Mouse (Mus musculus): ENCODE data around the gene Ak8.

Gene Ak8

DNA sequence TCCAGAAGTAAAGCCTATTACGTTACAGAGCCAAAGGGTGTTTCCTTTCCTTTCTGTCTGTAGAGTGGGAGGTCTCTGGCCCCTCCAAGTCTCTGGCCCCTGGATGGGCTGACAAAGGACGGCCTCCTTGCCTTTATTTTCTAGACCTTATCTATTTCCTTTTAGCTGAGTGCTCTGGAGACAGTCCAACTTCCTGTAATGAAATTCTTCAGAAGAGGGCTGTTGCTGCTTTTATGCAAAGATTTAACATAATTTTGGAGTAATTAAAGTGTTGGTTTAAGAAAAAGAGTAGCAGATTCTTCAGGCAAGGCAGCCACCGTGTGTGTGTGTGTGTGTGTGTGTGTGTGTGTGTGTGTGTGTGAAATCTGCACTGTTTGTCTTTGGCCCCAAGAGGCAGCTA is 98.4 kb downstream of the Ak8 start:
- peak; percentile 17 for DNase-seq

DNA sequence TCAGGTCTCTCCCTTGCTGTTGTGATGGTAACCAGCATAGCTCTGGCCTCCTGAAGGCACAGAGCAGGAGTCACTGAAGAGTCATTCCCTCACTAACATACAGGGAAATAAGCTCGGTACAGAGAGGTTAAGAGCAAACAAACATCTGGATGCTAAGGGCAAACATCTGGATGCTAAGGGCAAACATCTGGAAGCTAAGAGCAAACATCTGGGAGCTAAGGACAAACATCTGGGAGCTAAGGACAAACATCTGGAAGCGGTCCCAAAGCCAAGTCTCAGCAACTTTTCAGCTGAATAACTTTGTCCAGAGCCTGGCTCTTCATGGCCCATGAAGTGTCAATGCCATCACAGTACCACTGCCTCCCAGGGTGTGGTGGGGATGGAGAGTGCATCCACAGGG is 99.6 kb downstream of the Ak8 start:
- DNase-seq = no peak

DNA sequence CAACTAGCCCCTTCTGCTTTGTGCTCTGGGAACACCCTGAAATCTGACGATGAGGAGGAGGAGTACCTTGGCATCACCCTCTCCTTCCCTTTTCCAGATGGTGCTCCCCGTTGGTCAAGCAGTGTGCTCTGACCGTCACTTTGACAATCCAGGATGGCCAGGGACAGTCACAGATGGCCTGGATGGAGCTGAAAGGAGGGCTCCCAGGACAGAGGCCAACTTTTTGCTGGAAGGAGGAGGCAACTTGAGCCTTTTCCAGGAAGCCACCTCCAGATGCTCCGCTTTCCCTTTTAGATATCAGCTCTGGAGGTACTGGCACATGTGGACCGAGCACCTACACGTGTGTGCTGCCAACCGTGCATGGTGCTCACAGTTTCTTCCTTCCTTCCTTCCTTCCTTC is 103.4 kb downstream of the Ak8 start:
- DNase-seq = no peak

DNA sequence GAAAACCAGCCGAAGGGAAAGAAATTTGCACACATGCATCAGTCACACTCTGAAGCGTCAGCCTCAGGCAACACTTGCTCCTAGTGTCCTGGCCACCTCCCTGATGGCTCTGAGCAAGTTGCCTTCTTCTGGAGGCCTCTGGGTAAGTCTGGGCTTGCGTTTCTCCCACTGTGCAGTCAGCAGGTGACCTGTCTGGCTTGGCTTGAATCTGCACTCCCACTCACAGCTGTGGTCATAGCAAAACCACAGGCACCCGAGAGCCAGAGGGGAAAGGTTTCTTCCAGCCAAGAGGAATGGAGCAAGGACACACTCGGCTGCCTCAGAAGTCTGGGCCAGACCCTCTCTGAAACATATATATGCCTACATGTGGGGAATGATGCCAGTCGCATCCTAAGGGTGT is 108.9 kb downstream of the Ak8 start:
- no peak for DNase-seq

DNA sequence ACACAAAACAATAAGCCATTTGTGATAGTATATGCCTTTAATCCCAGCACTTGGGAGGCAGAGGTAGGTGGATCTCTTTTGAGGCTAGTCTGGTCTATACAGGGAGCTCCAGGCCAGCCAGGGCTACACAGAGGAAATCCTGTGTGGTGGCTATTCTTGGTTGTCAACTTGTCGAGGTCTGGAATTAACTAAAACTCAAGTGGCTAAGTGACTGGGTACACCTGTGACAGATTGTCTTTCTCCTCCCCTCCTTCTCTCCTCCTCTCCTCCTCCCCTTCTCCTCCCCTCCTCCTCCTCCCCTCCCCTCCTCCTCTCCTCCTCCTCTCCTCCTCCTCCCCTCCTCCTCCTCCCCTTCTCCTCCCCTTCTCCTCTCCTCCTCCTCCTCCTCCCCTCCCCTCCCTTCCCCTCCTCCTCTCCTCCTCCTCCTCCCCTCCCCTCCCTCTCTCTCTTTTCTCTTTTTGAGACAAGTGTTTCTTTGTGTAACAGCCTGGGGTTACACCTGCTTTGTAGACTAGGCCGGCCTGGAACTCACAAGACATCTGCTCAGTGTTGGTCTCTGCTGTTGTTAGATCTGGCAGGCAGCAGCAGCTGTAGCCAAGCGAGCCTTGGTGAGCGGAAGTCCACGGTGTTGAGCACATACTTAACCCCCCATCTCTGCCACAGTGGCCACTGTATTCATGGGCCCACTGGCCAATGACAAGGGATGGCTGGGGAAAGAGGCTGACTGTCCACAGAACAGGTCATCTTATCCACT is 110.5 kb downstream of the Ak8 start:
- DNase-seq = no peak

DNA sequence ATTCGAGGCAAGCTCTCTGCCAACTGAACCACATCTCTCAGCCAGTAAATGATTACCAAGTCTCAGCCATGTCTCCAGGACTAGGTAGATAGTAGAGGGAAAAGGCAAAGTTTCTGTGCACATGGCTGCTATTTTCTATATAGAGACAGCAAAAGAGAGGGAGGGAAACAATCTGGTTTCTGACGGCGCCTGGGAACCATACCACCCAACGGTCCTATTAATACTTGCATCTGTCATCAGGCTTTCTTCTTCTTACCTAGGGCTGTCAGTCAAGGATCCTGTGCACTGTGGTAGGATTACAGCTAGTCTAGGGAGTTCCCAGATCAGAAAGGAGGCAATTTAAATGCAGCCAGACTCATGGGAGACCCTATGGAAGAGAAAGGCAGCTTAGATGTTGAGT is 118.9 kb downstream of the Ak8 start:
- no peak for DNase-seq

DNA sequence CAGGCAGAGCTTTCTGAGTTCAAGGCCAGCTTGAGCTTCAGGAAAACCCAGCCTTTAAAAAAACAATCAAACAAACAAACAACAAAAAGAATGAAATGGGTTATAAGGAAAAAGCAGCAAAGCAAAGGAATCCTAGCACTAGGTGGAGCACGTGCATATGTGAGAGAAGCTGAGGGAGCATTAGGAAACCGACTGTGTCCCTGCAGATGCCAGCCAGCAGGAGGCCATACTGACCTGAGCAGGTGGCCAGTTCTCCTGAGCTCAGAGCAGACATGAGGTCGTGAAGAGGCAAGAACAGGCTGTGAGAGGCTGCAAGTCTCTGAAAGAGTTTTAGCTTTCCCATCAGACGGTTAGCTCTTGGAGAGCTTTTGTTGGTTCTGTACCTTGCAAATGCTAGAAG is 129.3 kb downstream of the Ak8 start:
- peak; percentile 48 for DNase-seq

DNA sequence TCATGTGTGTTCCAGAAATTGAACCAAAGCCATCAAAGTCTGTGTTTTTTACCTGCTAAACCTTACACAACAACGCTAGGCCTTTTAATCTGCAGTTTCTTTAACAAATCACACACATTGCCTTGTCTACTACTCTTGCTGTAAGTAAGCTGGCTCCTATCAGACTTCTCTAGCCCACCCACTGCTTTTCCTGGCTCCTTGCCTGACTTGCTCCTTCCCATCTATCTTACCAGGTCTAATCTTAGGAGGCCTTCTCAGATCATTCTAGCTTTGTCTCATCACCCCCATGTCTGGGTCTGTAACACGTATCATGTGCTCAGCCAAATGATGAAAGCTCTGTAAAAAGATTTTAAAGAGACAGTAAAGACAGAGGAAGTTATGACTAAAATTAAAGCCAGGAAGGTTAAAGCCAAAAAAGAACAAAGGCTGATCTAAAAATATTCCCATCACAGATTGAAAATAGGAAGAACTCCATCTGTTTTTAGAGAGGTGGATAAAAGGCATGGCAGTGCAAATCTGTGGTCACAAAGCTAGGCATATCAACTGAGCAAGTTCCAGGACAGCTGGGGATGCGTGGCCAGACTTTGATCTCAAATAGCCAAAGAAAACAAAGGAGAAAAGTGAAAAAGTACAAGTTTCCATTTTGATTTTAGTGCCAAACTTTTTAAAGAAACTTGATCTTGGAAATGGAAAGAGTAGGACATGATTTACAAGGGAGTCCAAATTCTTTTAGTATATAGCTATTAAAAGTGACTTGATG is 136.4 kb downstream of the Ak8 start:
- DNase-seq = peak; percentile 20

DNA sequence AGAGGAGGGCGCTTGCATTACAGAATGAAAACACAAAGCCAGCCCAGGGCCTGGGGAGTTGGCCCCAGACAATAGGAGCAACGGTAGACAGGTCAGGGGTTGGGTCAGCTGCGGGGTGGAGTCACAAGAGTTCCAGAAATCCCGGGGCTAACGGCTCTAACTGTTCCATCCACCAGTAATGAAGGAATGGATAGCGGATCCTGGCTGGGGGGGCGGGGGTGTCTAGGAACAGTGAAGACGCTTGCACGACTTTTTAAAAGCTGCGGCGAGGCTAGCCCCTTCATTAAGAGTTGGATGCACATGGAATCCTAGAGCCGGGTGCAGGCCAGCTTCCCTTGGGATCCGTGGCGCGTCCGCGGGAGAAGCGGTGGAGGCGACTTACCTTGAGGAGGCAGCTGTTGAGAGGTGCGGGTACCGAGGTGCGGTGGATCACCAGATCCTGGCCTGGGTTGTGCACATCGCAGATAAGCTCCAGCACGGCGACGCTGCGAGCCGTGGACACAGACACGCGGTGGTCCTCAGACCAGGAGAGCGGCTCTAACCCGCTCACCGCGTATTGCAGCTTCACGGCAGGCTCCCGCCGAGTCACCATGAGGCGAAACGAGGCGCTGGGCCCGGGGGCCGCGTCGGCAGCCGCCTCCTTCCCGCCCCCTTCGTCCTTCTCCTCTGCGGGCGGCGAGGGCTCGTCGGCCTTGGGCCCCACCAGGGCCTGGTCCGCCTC is 139.7 kb downstream of the Ak8 start:
- DNase-seq = peak; percentile 16

DNA sequence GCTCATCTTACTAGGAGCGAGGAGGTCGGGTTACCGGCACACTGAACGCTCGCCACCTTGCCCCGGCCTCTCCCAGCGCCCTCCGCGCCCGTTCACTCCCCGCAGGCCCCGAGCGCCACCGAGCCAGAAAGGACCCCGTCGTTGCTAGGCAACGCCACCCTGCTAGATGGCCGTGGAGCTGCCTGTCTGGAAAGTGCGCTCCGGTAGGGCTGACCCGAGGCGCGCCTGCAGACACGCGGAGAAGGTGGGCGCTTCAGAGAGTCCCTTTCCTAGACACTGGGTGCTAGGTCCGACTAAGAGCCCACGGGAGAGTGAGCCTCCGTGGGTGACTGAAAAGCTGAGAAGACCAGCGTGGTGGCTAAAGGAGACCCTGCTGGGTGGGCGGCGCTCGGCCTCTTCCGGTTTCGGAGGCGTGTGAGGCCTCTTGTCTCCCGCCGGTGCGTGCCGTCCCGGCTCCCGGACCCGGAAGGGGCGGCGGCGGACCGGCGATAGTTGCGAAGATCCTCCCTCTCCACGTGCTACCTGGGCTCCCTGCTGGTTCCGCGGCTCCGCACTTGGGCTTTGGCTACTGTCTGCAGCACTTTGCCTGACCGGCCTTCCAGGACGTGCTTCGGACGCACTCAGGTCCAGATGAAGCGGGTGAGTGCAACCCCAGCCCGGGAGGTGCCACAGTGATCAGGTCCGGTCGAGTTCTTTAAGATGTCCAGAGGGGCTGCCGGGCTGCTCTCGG is 140.4 kb downstream of the Ak8 start, which contains the start of the genes Gtf3c4 and Ddx31:
Gene Gtf3c4, minus strand, starts transcription at position 139 of the 730 bp plus-strand sequence.
Gene Ddx31, plus strand, starts transcription at position 185 of the 730 bp plus-strand sequence.
- peak; percentile 96 for DNase-seq

DNA sequence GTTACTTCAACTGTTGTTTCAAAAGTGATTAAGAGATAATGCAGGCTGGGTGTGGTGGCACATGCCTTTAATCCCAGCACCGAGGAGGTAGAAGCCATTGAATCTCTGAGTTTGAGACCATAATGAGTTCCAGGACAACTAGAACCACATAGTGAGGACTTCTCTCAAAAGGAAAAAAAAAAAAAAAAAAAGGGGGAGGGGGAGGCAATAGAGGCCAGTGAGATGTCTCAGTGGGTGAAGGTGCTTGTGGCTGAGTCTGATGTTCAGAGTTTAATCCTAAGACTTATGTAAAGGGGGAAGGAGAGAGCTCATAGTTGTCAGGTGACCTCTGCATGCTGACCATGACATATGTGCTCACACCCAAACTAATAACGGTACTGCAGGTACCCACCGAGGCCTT is 142.1 kb downstream of the Ak8 start:
- DNase-seq = no peak

DNA sequence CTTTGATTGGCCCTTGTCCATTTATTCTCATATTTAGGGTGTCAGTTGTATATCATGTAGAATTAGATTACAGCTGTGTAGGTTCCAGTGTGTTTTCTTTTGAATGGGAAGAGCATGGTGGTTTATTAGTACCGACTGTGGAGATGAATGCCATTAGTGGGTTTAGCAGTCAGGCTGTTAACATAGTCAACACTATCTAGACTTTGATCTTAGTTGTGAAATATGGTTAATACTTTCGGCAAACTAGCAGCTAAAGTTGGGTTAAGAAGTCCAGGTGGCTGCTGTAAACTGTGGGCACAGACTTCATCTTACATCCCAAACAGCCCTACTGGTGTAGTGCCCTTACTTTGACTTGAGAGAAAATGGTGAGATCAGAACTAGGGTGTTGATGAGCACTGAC is 148.9 kb downstream of the Ak8 start:
- DNase-seq = no peak

DNA sequence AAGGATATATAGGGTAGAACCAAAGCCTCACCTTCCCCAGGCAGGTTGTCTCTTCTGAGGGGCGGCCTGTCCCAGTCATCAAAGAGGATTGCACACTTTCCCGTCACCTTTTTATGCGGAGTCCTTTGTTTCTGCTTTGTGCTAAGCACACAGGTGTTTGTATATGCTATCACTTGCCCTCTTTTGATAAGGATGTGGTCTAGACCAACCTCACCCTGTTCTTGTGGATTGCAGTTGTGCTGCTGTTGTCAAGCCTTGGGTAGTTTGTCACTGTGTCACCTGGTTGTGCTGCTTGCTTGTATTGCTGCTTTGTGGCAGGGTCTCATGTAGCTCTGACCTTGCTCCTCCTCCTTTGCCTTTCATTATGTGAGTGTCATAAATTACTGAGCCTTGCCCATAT is 152.6 kb downstream of the Ak8 start:
- DNase-seq = no peak

DNA sequence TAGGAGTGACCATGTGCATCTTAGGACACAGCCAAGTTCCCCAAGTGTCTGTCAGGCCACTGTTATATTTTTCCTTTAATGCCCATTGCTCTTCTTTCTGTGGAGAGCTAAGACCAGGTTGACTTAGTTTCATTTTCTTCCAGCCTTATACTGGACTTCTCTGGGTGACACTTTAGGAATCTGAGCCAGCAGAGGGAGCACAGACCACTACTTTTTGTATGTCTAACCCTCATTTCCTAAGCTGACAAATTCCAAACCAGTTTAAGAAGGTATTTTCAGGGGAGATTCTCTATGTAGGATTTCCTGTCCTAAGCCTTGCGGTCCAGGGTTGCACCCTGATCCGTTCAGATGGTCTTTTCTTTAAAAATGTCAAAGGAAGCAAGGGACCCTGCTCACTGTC is 155.8 kb downstream of the Ak8 start:
- DNase-seq = no peak

DNA sequence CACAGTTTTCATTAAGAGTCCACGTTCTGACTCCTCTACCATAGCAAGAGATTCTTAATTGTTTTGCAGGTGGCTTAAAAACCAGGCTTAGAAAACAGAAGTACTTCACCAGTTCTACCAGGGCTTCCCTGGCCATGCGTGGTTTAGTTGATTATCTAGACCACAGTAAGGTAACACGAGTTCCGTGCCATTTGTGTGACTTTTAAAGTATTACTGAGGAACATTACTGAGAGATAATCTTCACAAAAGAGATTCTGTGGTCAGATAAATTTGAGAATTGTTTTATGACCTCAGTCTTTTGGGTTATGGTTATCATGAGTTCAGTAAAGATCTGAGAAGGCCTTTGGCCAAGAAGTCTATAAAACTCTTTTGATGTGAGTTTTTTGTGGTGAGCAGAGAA is 159.3 kb downstream of the Ak8 start:
- DNase-seq = no peak

DNA sequence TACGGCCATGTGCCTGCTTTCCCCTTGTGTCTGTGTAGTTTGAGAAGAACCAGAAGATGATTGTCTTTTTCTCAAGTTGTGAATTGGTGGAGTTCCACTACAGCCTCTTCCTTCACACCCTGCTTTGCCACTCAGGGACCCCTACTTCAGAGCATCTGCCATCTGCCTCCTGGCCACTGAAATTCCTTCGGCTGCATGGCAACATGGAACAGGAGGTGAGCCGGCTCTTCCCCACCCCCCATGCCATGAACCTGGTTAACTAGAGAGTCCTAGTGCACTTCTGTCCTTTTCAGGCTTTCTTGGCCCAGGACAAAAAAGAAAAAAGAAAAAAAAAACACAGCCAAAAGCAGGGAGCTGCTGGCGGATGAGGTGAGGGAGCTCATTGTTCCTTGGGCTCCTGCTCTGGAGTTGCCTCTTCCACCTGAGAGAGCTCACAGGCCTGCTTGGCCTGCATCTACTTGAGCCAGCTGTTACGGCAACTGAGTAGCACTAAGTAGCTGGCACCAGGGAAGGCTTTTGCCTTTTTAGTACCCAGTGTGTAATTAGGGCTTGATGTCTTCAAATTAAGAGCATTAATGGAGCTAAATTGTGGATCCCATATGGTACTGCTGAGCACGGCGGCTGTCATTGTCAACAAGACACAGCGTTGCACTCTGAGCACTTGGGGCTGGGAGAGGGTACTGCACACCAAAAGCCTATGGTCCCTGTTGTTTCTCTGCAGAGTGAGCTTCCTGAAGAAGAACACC is 160.9 kb downstream of the Ak8 start:
- DNase-seq = no peak

Measured in kidney, postnatal 14 days (tissue).